ENCODE assay signal across 8 mouse cellular contexts in the genomic region with DNA sequence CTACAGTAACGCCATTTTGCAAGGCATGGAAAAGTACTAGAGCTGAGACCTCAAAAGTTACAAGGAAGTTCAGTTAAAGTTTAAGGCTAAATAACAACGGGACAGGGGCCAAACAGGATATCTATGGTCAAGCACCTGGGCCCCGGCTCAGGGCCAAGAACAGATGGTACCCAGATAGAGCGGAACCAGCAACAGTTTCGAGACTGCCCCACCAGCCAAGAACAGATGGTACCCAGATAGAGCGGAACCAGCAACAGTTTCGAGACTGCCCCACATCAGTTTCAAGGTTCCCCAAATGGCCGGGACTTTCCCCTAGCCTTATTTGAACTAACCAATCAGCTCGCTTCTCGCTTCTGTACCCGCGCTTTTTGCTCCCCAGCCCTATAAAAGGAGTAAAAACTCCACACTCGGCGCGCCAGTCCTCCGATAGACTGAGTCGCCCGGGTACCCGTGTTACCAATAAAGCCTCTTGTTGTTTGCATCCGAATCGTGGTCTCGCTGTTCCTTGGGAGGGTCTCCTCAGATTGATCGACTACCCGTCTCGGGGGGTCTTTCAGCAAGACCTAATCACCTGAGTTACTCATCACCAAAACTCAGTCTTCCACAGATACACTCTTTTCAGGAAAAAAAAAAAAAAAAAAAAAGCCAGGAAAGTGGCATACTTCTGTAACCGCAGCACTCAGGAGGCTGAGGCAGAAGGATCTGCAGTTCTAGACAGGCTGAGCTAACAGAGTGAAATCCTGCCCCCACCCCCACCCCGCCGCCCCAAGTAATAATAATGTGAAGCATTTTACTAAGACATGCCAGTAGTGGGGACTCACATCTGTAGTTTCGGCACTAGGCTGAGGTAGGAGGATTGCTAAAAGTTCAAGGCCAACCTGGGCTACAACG. TPM values are rescaled to one million over a fixed set of nuclear protein-coding genes. Genes with fewer than 3 reads are reported as not detected.
DNase-seq lines count a peak whose midpoint lies in the region; ATAC-seq and TF ChIP-seq lines count a peak whose summit lies in the region.

No protein-coding gene starts in this region.

- peak overlapping the region; percentile 100 for H3K27ac ChIP-seq in bone marrow, adult 2 months (ENCODE audit: control insufficient read depth, insufficient read depth, low read depth, low read length, poor library complexity)
- no peak overlapping the region for H3K27ac ChIP-seq in forebrain, embryonic 12.5 days
- H3K27ac ChIP-seq in limb, embryonic 14.5 days (replicated peaks; ENCODE audit: low read depth, low read length): no peak overlapping the region
- H3K27ac ChIP-seq in midbrain, embryonic 13.5 days: no peak overlapping the region

- peak; percentile 28 to 44 for DNase-seq in frontal cortex, postnatal 10 days (ENCODE audit: low spot score in 2 of 2)
- DNase-seq in limb, embryonic 14.5 days (ENCODE audit: low spot score): peak; percentile 28
- peak; percentile 57 for DNase-seq in thymus, postnatal 25 days

- no peak for ATAC-seq in frontal cortex, adult (ENCODE audit: low TSS enrichment)
- ATAC-seq in forebrain, embryonic 12.5 days (ENCODE audit: low FRiP score): no peak
- ATAC-seq in hematopoietic stem cell, adult 5-6 weeks (replicated peaks in 1 of 2; ENCODE audit: insufficient read depth in 1 of 2, low FRiP score in 2 of 2, low TSS enrichment in 1 of 2, low read depth in 1 of 2, poor library complexity in 2 of 2, severe bottlenecking in 2 of 2): peak; percentile 66 to 69
- no peak for ATAC-seq in limb, embryonic 14.5 days (ENCODE audit: low FRiP score, low read depth)
- ATAC-seq in midbrain, embryonic 13.5 days: no peak

- H3K4me2 ChIP-seq in forebrain, embryonic 12.5 days: peak overlapping the region; percentile 61
- peak overlapping the region; percentile 52 for H3K4me2 ChIP-seq in limb, embryonic 14.5 days (replicated peaks; ENCODE audit: low read depth, low read length, severe bottlenecking)
- H3K4me2 ChIP-seq in midbrain, embryonic 13.5 days (replicated peaks): peak overlapping the region; percentile 57

- WGBS in bone marrow, adult 2 months: 4% methylated on average over 30 of the region's 30 CpGs
- 95% methylated on average over 30 of the region's 30 CpGs for WGBS in forebrain, embryonic 12.5 days
- WGBS in limb, embryonic 14.5 days: 87% methylated on average over 30 of the region's 30 CpGs
- 91% methylated on average over 30 of the region's 30 CpGs for WGBS in midbrain, embryonic 13.5 days

- peak; percentile 32; the same call in 1 of the 2 replicates for TF ChIP-seq POLR2A in bone marrow, adult 2 months (IDR thresholded peaks at IDR 0.05; ENCODE audit: borderline replicate concordance, control insufficient read depth, low read depth, low read length)
- TF ChIP-seq POLR2A in limb, embryonic 14.5 days (IDR thresholded peaks at IDR 0.05; ENCODE audit: borderline replicate concordance, extremely low read depth, insufficient read depth, insufficient read length): no peak

- H3K27me3 ChIP-seq in forebrain, embryonic 12.5 days: no peaks in the 10 kb centered on the region
- H3K27me3 ChIP-seq in limb, embryonic 14.5 days (ENCODE audit: control insufficient read depth, insufficient read depth, low read length): no peaks in the 10 kb centered on the region
- H3K27me3 ChIP-seq in midbrain, embryonic 13.5 days: no peaks in the 10 kb centered on the region

- no peak for TF ChIP-seq CTCF in bone marrow, adult 2 months (IDR thresholded peaks at IDR 0.05; ENCODE audit: control insufficient read depth, insufficient read depth, low read length)

- H3K9me3 ChIP-seq in forebrain, embryonic 12.5 days: no peaks in the 10 kb centered on the region
- H3K9me3 ChIP-seq in limb, embryonic 14.5 days (ENCODE audit: control insufficient read depth, low read length): no peaks in the 10 kb centered on the region
- H3K9me3 ChIP-seq in midbrain, embryonic 13.5 days: no peaks in the 10 kb centered on the region

- peak overlapping the region; percentile 85; the same call in 1 of the 2 replicates for H3K9ac ChIP-seq in forebrain, embryonic 12.5 days
- no peak overlapping the region for H3K9ac ChIP-seq in limb, embryonic 14.5 days (ENCODE audit: low read depth, low read length, severe bottlenecking)
- H3K9ac ChIP-seq in midbrain, embryonic 13.5 days (replicated peaks): no peak overlapping the region

- H3K36me3 ChIP-seq in forebrain, embryonic 12.5 days (replicated peaks): no peaks in the 10 kb centered on the region
- peaks cover 12% of the 10 kb centered on the region; the same call in 1 of the 2 replicates for H3K36me3 ChIP-seq in limb, embryonic 14.5 days (ENCODE audit: control insufficient read depth, insufficient read depth, low read length)
- H3K36me3 ChIP-seq in midbrain, embryonic 13.5 days: 0 out of 2 replicates have a peak, but pooled peaks cover 3% of the 10 kb centered on the region

- peak overlapping the region; percentile 95 for H3K4me3 ChIP-seq in bone marrow, adult 2 months (replicated peaks; ENCODE audit: control insufficient read depth, low read depth, low read length)
- peak overlapping the region; percentile 73 for H3K4me3 ChIP-seq in forebrain, embryonic 12.5 days (replicated peaks)
- peak overlapping the region; percentile 84; the same call in 1 of the 2 replicates for H3K4me3 ChIP-seq in limb, embryonic 14.5 days (replicated peaks; ENCODE audit: low read length)
- H3K4me3 ChIP-seq in midbrain, embryonic 13.5 days (replicated peaks): peak overlapping the region; percentile 83

- peaks cover 2% of the 10 kb centered on the region; the same call in 1 of the 2 replicates for H3K4me1 ChIP-seq in bone marrow, adult 2 months (ENCODE audit: control insufficient read depth, insufficient read depth, low read length)
- H3K4me1 ChIP-seq in forebrain, embryonic 12.5 days: peaks cover 23% of the 10 kb centered on the region
- H3K4me1 ChIP-seq in limb, embryonic 14.5 days (ENCODE audit: control insufficient read depth, insufficient read depth, low read length): peaks cover 6% of the 10 kb centered on the region; the same call in 1 of the 2 replicates
- peaks cover 46% of the 10 kb centered on the region for H3K4me1 ChIP-seq in midbrain, embryonic 13.5 days (replicated peaks)

RNA-seq across cellular contexts. Expression of a gene that starts 2.0 kb away (rescaled TPM):
- 328 and 366 TPM in 2 replicates for polyA plus RNA-seq in bone marrow, adult 2 months (2011; ENCODE audit: insufficient read depth, insufficient read length, low replicate concordance, missing spikeins)
- polyA plus RNA-seq in forebrain, embryonic 12.5 days (2016; fragmentation: Nextera tagmentation; extraction: Ambion mirVana): 32.1 and 36.1 TPM in 2 replicates
- total RNA-seq in hematopoietic stem cell, adult 5-6 weeks (2017): 779 and 830 TPM in 2 replicates
- 99.5 and 114 TPM in 2 replicates for polyA plus RNA-seq in limb, embryonic 14.5 days (2012; rRNA removed)
- 40.5 and 43.4 TPM in 2 replicates for polyA plus RNA-seq in limb, embryonic 14.5 days (2014; fragmentation: Nextera tagmentation; extraction: Ambion mirVana)
- 30.5 and 31.7 TPM in 2 replicates for polyA plus RNA-seq in midbrain, embryonic 13.5 days (2015; fragmentation: Nextera tagmentation; extraction: Ambion mirVana)

RNA-seq across cellular contexts. Expression of a gene that starts 15.3 kb away (rescaled TPM):
- polyA plus RNA-seq in bone marrow, adult 2 months (2011; ENCODE audit: insufficient read depth, insufficient read length, low replicate concordance, missing spikeins): 109 and 152 TPM in 2 replicates
- 156 and 158 TPM in 2 replicates for polyA plus RNA-seq in forebrain, embryonic 12.5 days (2016; fragmentation: Nextera tagmentation; extraction: Ambion mirVana)
- total RNA-seq in hematopoietic stem cell, adult 5-6 weeks (2017): 30.6 and 32.9 TPM in 2 replicates
- polyA plus RNA-seq in limb, embryonic 14.5 days (2012; rRNA removed): 76.1 and 85.2 TPM in 2 replicates
- polyA plus RNA-seq in limb, embryonic 14.5 days (2014; fragmentation: Nextera tagmentation; extraction: Ambion mirVana): 126 and 133 TPM in 2 replicates
- polyA plus RNA-seq in midbrain, embryonic 13.5 days (2015; fragmentation: Nextera tagmentation; extraction: Ambion mirVana): 124 and 126 TPM in 2 replicates

RNA-seq across cellular contexts. Expression of a gene that starts 40.8 kb away (rescaled TPM):
- 11.5 and 19.8 TPM in 2 replicates for polyA plus RNA-seq in bone marrow, adult 2 months (2011; ENCODE audit: insufficient read depth, insufficient read length, low replicate concordance, missing spikeins)
- polyA plus RNA-seq in forebrain, embryonic 12.5 days (2016; fragmentation: Nextera tagmentation; extraction: Ambion mirVana): 49.4 and 49.8 TPM in 2 replicates
- total RNA-seq in hematopoietic stem cell, adult 5-6 weeks (2017): 11.4 and 13.9 TPM in 2 replicates
- 25.3 and 29.6 TPM in 2 replicates for polyA plus RNA-seq in limb, embryonic 14.5 days (2012; rRNA removed)
- 48.0 and 52.6 TPM in 2 replicates for polyA plus RNA-seq in limb, embryonic 14.5 days (2014; fragmentation: Nextera tagmentation; extraction: Ambion mirVana)
- 50.2 and 50.7 TPM in 2 replicates for polyA plus RNA-seq in midbrain, embryonic 13.5 days (2015; fragmentation: Nextera tagmentation; extraction: Ambion mirVana)

Comparison
In these comparisons a context has a peak if more than half of its experiments do, and no peak if none do; other contexts are left out.
1. ATAC-seq: peak in hematopoietic stem cell, adult 5-6 weeks (2 of 2); none in frontal cortex, adult (single experiment), forebrain, embryonic 12.5 days (single experiment), limb, embryonic 14.5 days (single experiment) and midbrain, embryonic 13.5 days (single experiment).
2. Peak in every context shown above with its lines, with median percentiles within 50 percentile points of each other: DNase-seq, H3K4me3 ChIP-seq and H3K4me2 ChIP-seq.